Mouse (Mus musculus): ENCODE measurements around the gene Eef2k.
"Not testable (repeated sequence)": the region's sequence is repeated elsewhere in the genome, so short reads cannot be mapped to it uniquely, and the experiment has no call there.

Gene Eef2k

GRCm38 (mm10) chr7:120942506-120942905, 99.9 kb downstream of the Eef2k start:
- DNase-seq: no peak

GRCm38 (mm10) chr7:120943936-120944509, 101.4 kb downstream of the Eef2k start:
- no peak for DNase-seq

GRCm38 (mm10) chr7:120953591-120953990, 111.0 kb downstream of the Eef2k start:
- DNase-seq: not testable (repeated sequence)

Measured in embryo, embryonic 11 days (tissue).